Mouse (Mus musculus): ENCODE results near the gene Cyb5r4. TPM values are rescaled to one million over a fixed set of nuclear protein-coding genes. Genes with fewer than 3 reads are reported as not detected.
"Not testable (repeated sequence)": the region's sequence is repeated elsewhere in the genome, so short reads cannot be mapped to it uniquely, and the experiment has no call there.

The Cyb5r4 gene
- 43.4 and 47.8 TPM in 2 replicates for polyA plus RNA-seq (2015; fragmentation: Nextera tagmentation; extraction: Ambion mirVana)

DNA sequence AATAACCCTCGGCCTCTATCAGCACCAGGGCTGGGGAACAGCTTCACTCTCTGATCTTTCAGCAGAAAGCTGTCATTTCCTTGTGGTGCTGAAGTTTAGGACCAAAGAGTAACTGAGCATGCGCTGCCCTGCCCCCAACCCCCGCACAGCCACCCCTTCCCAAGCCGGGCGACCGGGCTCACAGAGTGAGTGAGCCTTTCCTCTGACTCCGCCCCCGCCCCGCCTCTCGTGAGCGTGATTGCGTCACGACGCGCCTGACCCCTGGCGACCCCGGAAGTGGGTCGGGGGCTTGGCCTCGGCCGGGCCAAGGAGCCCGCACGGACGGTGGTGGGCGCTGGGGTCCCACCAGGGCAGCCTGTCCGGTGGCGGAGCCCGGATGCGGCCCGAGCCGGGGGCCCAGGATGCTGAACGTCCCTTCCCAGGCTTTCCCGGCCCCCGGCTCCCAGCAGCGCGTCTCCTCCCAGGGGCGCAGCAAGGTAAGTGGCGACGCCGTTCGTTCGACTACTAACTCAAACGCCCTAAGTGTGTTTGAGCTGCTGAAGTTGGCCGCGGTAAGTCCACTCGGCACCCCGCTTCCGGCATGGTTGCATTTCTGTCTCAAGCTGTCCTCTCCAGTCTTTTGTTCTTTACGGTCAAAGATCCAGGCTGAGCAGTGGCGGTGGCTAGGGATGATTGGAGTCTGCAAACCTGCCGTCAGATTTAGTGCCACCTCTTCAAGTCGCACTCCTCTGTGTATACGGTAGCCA, at the start of gene Cyb5r4:
Cyb5r4 (plus strand) TSS at position 237 of the 746 bp plus-strand sequence.
- WGBS: under 1% methylated on average over 52 of the region's 52 CpGs
- Histone ChIP-seq H3K4me1 (peaks cover 9% of the 10 kb centered on the region; the same call in 1 of the 2 replicates), H3K36me3 (no peaks in the 10 kb centered on the region), H3K9ac (peak within 1 kb of the TSS; percentile 64), H3K27ac (replicated peaks) (peak within 1 kb of the TSS; percentile 75), H3K27me3 (peaks cover 12% of the 10 kb centered on the region; the same call in 1 of the 2 replicates), H3K4me2 (replicated peaks) (peak within 1 kb of the TSS; percentile 67), H3K4me3 (replicated peaks) (peak within 1 kb of the TSS; percentile 83), H3K9me3 (replicated peaks) (no peaks in the 10 kb centered on the region)
- ATAC-seq (ENCODE audit: insufficient number of reproducible peaks, low FRiP score, low TSS enrichment, low read depth): peak; percentile 99

- H3K4me3 ChIP-seq (replicated peaks); H3K4me2 ChIP-seq (replicated peaks); H3K9ac ChIP-seq; H3K9me3 ChIP-seq (replicated peaks); ATAC-seq (ENCODE audit: insufficient number of reproducible peaks, low FRiP score, low TSS enrichment, low read depth); H3K27me3 ChIP-seq; H3K36me3 ChIP-seq; H3K27ac ChIP-seq (replicated peaks); H3K4me1 ChIP-seq: not testable (repeated sequence)
These were observed 49.3 kb upstream of the Cyb5r4 start for GRCm38 (mm10) chr9:86972471-86972870.

DNA sequence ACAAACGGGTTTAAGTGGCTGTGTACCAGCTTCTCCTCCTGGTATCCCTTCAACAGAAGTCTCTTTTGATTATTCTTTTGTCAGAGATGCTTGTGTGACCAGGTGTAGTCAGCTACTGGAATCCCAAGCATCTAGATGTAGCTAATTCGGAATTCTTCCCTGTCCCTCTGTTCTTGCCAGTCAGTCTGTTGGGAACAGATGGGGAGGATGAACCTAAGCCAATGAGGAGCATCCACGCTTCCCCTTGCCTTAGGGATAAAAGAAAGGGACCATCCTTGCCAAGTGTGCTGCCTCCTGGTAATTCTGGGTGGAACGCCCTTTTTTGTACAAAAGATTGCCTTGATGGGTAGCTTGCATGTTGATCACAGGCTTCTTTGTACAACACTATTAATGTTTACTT, 48.3 kb upstream of the Cyb5r4 start:
- Histone ChIP-seq H3K4me3 (replicated peaks) (no peak overlapping the region), H3K4me2 (replicated peaks) (no peak overlapping the region), H3K4me1 (no peaks in the 10 kb centered on the region), H3K27ac (replicated peaks) (no peak overlapping the region), H3K9me3 (replicated peaks) (no peaks in the 10 kb centered on the region), H3K36me3 (no peaks in the 10 kb centered on the region), H3K9ac (no peak overlapping the region), H3K27me3 (no peaks in the 10 kb centered on the region)
- 61% methylated on average over 4 of the region's 4 CpGs for WGBS
- no peak for ATAC-seq (ENCODE audit: insufficient number of reproducible peaks, low FRiP score, low TSS enrichment, low read depth)

DNA sequence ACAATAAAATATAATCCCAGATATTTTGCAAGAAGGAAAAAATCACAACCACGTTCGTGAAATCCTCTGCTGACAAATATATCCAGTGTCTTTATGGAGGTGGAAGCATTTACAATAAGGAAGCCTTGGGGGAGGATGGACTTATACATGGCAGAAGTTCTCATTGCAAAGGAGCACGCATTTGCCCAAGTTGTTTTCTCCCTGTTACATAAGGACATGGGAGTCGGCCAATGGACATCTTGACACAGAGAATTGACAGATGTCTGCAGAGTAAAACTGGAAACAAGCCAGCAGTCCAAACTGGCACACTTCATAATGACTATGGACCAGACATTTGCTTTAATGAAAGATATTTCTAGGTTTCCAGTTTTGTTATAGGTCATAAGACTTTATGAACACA, 44.9 kb upstream of the Cyb5r4 start:
- Histone ChIP-seq H3K27ac (replicated peaks) (no peak overlapping the region), H3K4me3 (replicated peaks) (no peak overlapping the region), H3K4me2 (replicated peaks) (no peak overlapping the region), H3K9ac (no peak overlapping the region), H3K27me3 (no peaks in the 10 kb centered on the region), H3K9me3 (replicated peaks) (no peaks in the 10 kb centered on the region), H3K4me1 (0 out of 2 replicates have a peak, but pooled peaks cover 4% of the 10 kb centered on the region), H3K36me3 (no peaks in the 10 kb centered on the region)
- no peak for ATAC-seq (ENCODE audit: insufficient number of reproducible peaks, low FRiP score, low TSS enrichment, low read depth)
- 72% methylated on average over 4 of the region's 4 CpGs for WGBS

DNA sequence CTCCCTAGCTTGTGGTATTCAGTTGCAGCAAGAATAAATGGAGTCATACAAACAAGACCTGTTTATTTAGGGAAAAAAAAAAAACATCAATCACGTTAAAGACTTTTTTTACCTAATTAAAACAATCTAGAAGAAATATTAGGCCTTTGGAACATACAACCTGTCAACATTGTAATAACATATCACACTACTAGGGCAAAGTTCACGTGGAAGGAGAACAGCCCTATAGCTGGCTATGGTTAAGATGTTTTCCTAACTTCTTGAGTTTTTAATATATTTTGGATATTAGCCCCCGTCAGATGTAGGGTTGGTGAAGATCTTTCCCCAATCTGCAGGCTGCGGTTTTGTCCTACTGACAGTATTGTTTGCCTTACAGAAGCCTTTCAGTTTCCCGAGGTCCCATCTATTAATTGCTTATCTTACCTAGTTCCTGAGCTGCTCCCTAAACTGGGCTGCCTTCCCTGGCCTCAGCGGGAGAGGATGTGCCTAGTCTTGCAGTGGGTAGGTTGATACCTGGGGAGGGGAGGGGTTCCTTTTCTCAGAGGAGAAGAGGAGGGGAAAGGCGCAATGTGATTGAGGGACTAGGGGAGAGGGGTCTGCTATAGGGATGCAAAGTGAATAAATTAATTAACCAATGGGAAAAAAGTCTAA, 43.4 kb upstream of the Cyb5r4 start:
- Histone ChIP-seq H3K9ac (no peak overlapping the region), H3K36me3 (no peaks in the 10 kb centered on the region), H3K27me3 (no peaks in the 10 kb centered on the region), H3K4me3 (replicated peaks) (no peak overlapping the region), H3K27ac (replicated peaks) (no peak overlapping the region), H3K4me2 (replicated peaks) (no peak overlapping the region), H3K4me1 (0 out of 2 replicates have a peak, but pooled peaks cover 4% of the 10 kb centered on the region), H3K9me3 (replicated peaks) (no peaks in the 10 kb centered on the region)
- 68% methylated on average over 7 of the region's 7 CpGs for WGBS
- ATAC-seq (ENCODE audit: insufficient number of reproducible peaks, low FRiP score, low TSS enrichment, low read depth): no peak

- Histone ChIP-seq H3K36me3 (no peaks in the 10 kb centered on the region), H3K9me3 (replicated peaks) (no peaks in the 10 kb centered on the region), H3K27me3 (no peaks in the 10 kb centered on the region), H3K27ac (replicated peaks) (no peak overlapping the region), H3K4me3 (replicated peaks) (no peak overlapping the region), H3K4me1 (0 out of 2 replicates have a peak, but pooled peaks cover 4% of the 10 kb centered on the region), H3K9ac (no peak overlapping the region), H3K4me2 (replicated peaks) (no peak overlapping the region)
- ATAC-seq (ENCODE audit: insufficient number of reproducible peaks, low FRiP score, low TSS enrichment, low read depth): no peak
These were observed 41.8 kb upstream of the Cyb5r4 start for GRCm38 (mm10) chr9:86980048-86980447.

DNA sequence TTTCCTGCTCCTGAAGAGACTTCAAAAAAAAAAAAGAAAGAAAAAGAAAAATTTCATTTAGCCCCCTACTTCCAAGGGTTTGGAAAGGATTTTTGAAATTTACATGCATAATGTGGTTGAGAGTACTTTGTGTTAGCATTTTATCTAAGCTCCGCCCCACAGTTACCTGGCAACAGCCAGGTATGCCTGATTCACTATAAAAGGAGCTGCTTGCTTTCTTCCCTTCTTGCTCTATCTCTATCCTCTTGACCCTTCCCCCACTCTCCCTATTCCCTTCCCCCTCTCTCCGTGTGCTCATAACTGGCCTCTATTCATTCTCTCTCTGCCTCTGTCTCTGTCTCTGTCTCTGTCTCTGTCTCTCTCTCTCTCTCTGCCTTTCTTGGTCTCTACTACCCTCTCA, 40.9 kb upstream of the Cyb5r4 start:
- WGBS: 52% methylated on average over 2 of the region's 2 CpGs
- no peak for ATAC-seq (ENCODE audit: insufficient number of reproducible peaks, low FRiP score, low TSS enrichment, low read depth)
- no peak overlapping the region for H3K4me3 ChIP-seq (replicated peaks)
- H3K9me3 ChIP-seq (replicated peaks): no peaks in the 10 kb centered on the region
- no peak overlapping the region for H3K9ac ChIP-seq
- no peaks in the 10 kb centered on the region for H3K36me3 ChIP-seq
- no peak overlapping the region for H3K4me2 ChIP-seq (replicated peaks)
- H3K27ac ChIP-seq (replicated peaks): no peak overlapping the region
- no peaks in the 10 kb centered on the region for H3K27me3 ChIP-seq
- H3K4me1 ChIP-seq: 0 out of 2 replicates have a peak, but pooled peaks cover 4% of the 10 kb centered on the region

- no peaks in the 10 kb centered on the region for H3K36me3 ChIP-seq
- no peak overlapping the region for H3K4me3 ChIP-seq (replicated peaks)
- no peak overlapping the region for H3K27ac ChIP-seq (replicated peaks)
- WGBS: 16% methylated on average over 10 of the region's 10 CpGs
- no peaks in the 10 kb centered on the region for H3K9me3 ChIP-seq (replicated peaks)
- 0 out of 2 replicates have a peak overlapping the region, but pooled peaks have one; percentile 8 for H3K4me2 ChIP-seq (replicated peaks)
- ATAC-seq (ENCODE audit: insufficient number of reproducible peaks, low FRiP score, low TSS enrichment, low read depth): no peak
- H3K9ac ChIP-seq: no peak overlapping the region
- H3K27me3 ChIP-seq: no peaks in the 10 kb centered on the region
- H3K4me1 ChIP-seq: 0 out of 2 replicates have a peak, but pooled peaks cover 4% of the 10 kb centered on the region
These were observed 40.3 kb upstream of the Cyb5r4 start for GRCm38 (mm10) chr9:86981551-86981950.

- Histone ChIP-seq H3K4me2 (replicated peaks) (no peak overlapping the region), H3K9ac (no peak overlapping the region), H3K9me3 (replicated peaks) (no peaks in the 10 kb centered on the region), H3K27me3 (no peaks in the 10 kb centered on the region; the same call in 1 of the 2 replicates), H3K36me3 (no peaks in the 10 kb centered on the region), H3K4me3 (replicated peaks) (no peak overlapping the region), H3K27ac (replicated peaks) (no peak overlapping the region), H3K4me1 (0 out of 2 replicates have a peak, but pooled peaks cover 4% of the 10 kb centered on the region)
- 74% methylated on average over 3 of the region's 3 CpGs for WGBS
- ATAC-seq (ENCODE audit: insufficient number of reproducible peaks, low FRiP score, low TSS enrichment, low read depth): no peak
These were observed 37.2 kb upstream of the Cyb5r4 start for GRCm38 (mm10) chr9:86984583-86984982.

- no peak overlapping the region for H3K9ac ChIP-seq
- H3K4me2 ChIP-seq (replicated peaks): no peak overlapping the region
- H3K4me3 ChIP-seq (replicated peaks): no peak overlapping the region
- H3K4me1 ChIP-seq: 0 out of 2 replicates have a peak, but pooled peaks cover 4% of the 10 kb centered on the region
- no peaks in the 10 kb centered on the region; the same call in 1 of the 2 replicates for H3K27me3 ChIP-seq
- ATAC-seq (ENCODE audit: insufficient number of reproducible peaks, low FRiP score, low TSS enrichment, low read depth): no peak
- 58% methylated on average over 6 of the region's 6 CpGs for WGBS
- H3K9me3 ChIP-seq (replicated peaks): no peaks in the 10 kb centered on the region
- no peaks in the 10 kb centered on the region for H3K36me3 ChIP-seq
- H3K27ac ChIP-seq (replicated peaks): no peak overlapping the region
These were observed 36.7 kb upstream of the Cyb5r4 start for GRCm38 (mm10) chr9:86985105-86985504.

- Histone ChIP-seq H3K27me3 (no peaks in the 10 kb centered on the region; the same call in 1 of the 2 replicates), H3K36me3 (no peaks in the 10 kb centered on the region), H3K4me1 (0 out of 2 replicates have a peak, but pooled peaks cover under 1% of the 10 kb centered on the region), H3K4me3 (replicated peaks) (no peak overlapping the region), H3K27ac (replicated peaks) (no peak overlapping the region), H3K4me2 (replicated peaks) (no peak overlapping the region), H3K9ac (no peak overlapping the region), H3K9me3 (replicated peaks) (no peaks in the 10 kb centered on the region)
- WGBS: 43% methylated on average over 7 of the region's 7 CpGs
- no peak for ATAC-seq (ENCODE audit: insufficient number of reproducible peaks, low FRiP score, low TSS enrichment, low read depth)
These were observed 35.0 kb upstream of the Cyb5r4 start for GRCm38 (mm10) chr9:86986703-86987296.

All from embryonic facial prominence, embryonic 15.5 days (tissue).